Mouse (Mus musculus) monocyte, adult 5-6 weeks (primary cell): ENCODE data around the gene Gm20878. TPM values are rescaled to one million over a fixed set of nuclear protein-coding genes. Genes with fewer than 3 reads are reported as not detected.
"Not testable (repeated sequence)": the region's sequence is repeated elsewhere in the genome, so short reads cannot be mapped to it uniquely, and the experiment has no call there.

Source experiments
- ATAC-seq: fragments of 153-309, 156-312 bp; replicated peaks from 2 replicates; pipeline ENCODE4 v1.8.0; 2017; ENCODE audit warnings: mild to moderate bottlenecking; ENCODE audit not compliant: low TSS enrichment, insufficient number of reproducible peaks, severe bottlenecking, poor library complexity, low FRiP score
- total RNA-seq: library from RNA; stranded (forward); fragments of 200-1000, 200-491, 200-594 nt; gene quantifications from 3 replicates; pipeline ENCODE4 v1.2.3, GENCODE M21; 2017

The Gm20878 gene
- not detected in 3 replicates for total RNA-seq

- ATAC-seq: not testable (repeated sequence)
These were observed at the start of gene Gm20878 for GRCm38 (mm10) chr4:41941272-41941671. Gene Gm20878 (plus strand): TSS chr4:41941572.

- ATAC-seq: not testable (repeated sequence)
These were observed 38.1 kb upstream of the Gm20878 start, which contains the start of gene Gm21541 for GRCm38 (mm10) chr4:41903310-41903709. Gene Gm21541 (plus strand): TSS chr4:41903610.

GRCm38 (mm10) chr4:41965758-41966157 lies 24.4 kb downstream of the Gm20878 start, which contains the start of gene Fam205a4:
Gene Fam205a4 (plus strand): TSS chr4:41966058.
- ATAC-seq: not testable (repeated sequence)

Other genes with a start within 250 kb of the Gm20878 start
- not detected in 3 replicates for gene Cntfr, start 244.5 kb upstream of the Gm20878 start, total RNA-seq
- gene Il11ra1, start 241.6 kb upstream of the Gm20878 start, total RNA-seq: 25.4 to 27.9 TPM (median 27.7 TPM) in 3 replicates
- 11.6 to 17.4 TPM (median 12.0 TPM) in 3 replicates for gene Rpp25l, start 228.0 kb upstream of the Gm20878 start, total RNA-seq
- gene Dctn3, start 218.4 kb upstream of the Gm20878 start, total RNA-seq: 122 to 157 TPM (median 150 TPM) in 3 replicates
- gene Arid3c, start 210.4 kb upstream of the Gm20878 start, total RNA-seq: not detected in 3 replicates
- 28.2 to 32.8 TPM (median 30.4 TPM) in 3 replicates for gene Galt, start 186.3 kb upstream of the Gm20878 start, total RNA-seq
- gene Sigmar1, start 185.4 kb upstream of the Gm20878 start, total RNA-seq: 21.7 to 22.0 TPM (median 22.0 TPM) in 3 replicates
- 3.3 to 3.6 TPM in 2 of 3 replicates, not detected in the other for gene Ccl27a, start 167.3 kb upstream of the Gm20878 start, total RNA-seq
- not detected in 3 replicates for gene Gm21541, start 38.0 kb upstream of the Gm20878 start, total RNA-seq
- not detected in 3 replicates for gene Fam205a4, start 24.5 kb downstream of the Gm20878 start, total RNA-seq
- gene Gm21093, start 93.2 kb downstream of the Gm20878 start, total RNA-seq: not detected in 3 replicates
- not detected in 3 replicates for gene Gm3893, start 149.6 kb downstream of the Gm20878 start, total RNA-seq
- gene Gm13304, start 173.2 kb downstream of the Gm20878 start, total RNA-seq: not detected in 3 replicates
- not detected in 3 replicates for gene Gm13306, start 211.9 kb downstream of the Gm20878 start, total RNA-seq
- gene Gm13305, start 227.0 kb downstream of the Gm20878 start, total RNA-seq: 0.32 TPM in 1 of 3 replicates, not detected in the others